Mouse (Mus musculus) testis, adult 2 months (tissue): ENCODE measurements around the gene Adtrp. TPM values are rescaled to one million over a fixed set of nuclear protein-coding genes. Genes with fewer than 3 reads are reported as not detected.

Experiments used
- H3K27ac ChIP-seq: fragments of 200-500 bp; 2 replicates; pipeline ENCODE4 v1.5.1; 2012; ENCODE audit warnings: low read depth, low read length; ENCODE audit not compliant: control insufficient read depth, insufficient read depth
- H3K27me3 ChIP-seq: fragments of 200-500 bp; 2 replicates; pipeline ENCODE4 v1.6.1; 2012; ENCODE audit warnings: mild to moderate bottlenecking, low read length, moderate library complexity; ENCODE audit not compliant: control insufficient read depth, insufficient read depth
- H3K36me3 ChIP-seq: fragments of 200-500 bp; 2 replicates; pipeline ENCODE4 v1.6.1; 2012; ENCODE audit warnings: mild to moderate bottlenecking, low read length; ENCODE audit not compliant: control insufficient read depth, insufficient read depth
- H3K4me1 ChIP-seq: fragments of 200-500 bp; 2 replicates; pipeline ENCODE4 v1.6.1; 2012; ENCODE audit warnings: low read length; ENCODE audit not compliant: control insufficient read depth, insufficient read depth
- H3K4me3 ChIP-seq: fragments of 200-500 bp; 2 replicates; pipeline ENCODE4 v1.5.1; 2012; ENCODE audit warnings: low read depth, mild to moderate bottlenecking, low read length, moderate library complexity, mixed read lengths; ENCODE audit not compliant: control insufficient read depth
- CTCF ChIP-seq: fragments of 200-500 bp; IDR thresholded peaks from 2 replicates; pipeline ENCODE4 v1.5.1; 2012; ENCODE audit warnings: low read depth, mild to moderate bottlenecking, inconsistent platforms, low read length, moderate library complexity; ENCODE audit not compliant: control insufficient read depth, insufficient read depth, insufficient replicate concordance
- POLR2A ChIP-seq: fragments of 200-500 bp; IDR thresholded peaks from 2 replicates; pipeline ENCODE4 v1.6.1; 2012; ENCODE audit warnings: low read depth, mild to moderate bottlenecking, inconsistent platforms, low read length, moderate library complexity; ENCODE audit not compliant: control insufficient read depth
- polyA plus RNA-seq: library from polyadenylated mRNA; depleted of rRNA; stranded (reverse); fragments of >200 nt; gene quantifications from 2 replicates; pipeline ENCODE4 v1.2.3, GENCODE M21; 2012

Gene Adtrp
- polyA plus RNA-seq, 1 experiment: 57.1 TPM

GRCm38 (mm10) chr13:41817583-41817982 is 29.9 kb downstream of the Adtrp start:
- TF ChIP-seq POLR2A: no peak
- Histone ChIP-seq H3K36me3 (no peaks in the 10 kb centered on the region), H3K27me3 (no peaks in the 10 kb centered on the region), H3K4me1 (no peaks in the 10 kb centered on the region), H3K27ac (no peak overlapping the region), H3K4me3 (no peak overlapping the region)

DNA sequence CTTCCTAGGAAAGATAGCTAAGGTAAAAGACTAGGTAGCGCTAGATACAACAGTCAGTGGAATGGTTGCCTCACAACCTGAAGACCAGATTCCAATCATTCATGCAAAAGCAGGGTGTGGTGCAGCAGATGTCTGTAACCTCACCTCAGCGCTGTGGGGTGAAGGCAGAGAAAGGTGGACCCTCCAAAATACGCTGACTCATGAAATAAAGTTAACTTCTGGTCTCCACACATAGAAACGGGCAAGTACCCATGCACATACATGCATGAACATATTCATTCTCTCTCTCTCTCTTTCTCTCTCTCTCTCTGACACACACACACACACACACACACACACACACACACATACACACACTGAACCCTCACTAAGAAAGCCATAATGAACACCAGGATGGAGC is 30.8 kb downstream of the Adtrp start:
- Histone ChIP-seq H3K4me3 (no peak overlapping the region), H3K4me1 (no peaks in the 10 kb centered on the region), H3K36me3 (no peaks in the 10 kb centered on the region), H3K27me3 (no peaks in the 10 kb centered on the region), H3K27ac (no peak overlapping the region)
- no peak for TF ChIP-seq CTCF
- TF ChIP-seq POLR2A: no peak

DNA sequence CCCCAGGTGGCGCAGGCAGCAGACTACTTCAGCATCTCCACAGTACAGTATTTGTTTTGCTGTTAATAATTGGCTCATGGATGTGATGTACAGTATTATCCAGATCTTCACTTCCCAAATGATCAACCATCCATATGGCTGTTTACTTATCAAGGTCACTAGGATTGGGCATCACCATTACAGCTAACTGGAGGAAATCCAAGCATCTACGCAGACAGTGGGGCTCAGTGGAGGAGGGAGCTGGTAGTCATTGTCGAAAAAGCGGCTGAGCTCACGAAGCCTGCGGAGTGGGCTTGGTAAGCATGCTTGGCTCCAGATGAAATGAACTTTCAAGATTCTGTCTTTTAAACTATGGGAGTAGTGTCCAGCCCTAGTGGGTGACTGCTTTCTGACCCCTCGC is 36.7 kb downstream of the Adtrp start:
- Histone ChIP-seq H3K4me3 (no peak overlapping the region), H3K4me1 (no peaks in the 10 kb centered on the region), H3K27me3 (no peaks in the 10 kb centered on the region), H3K36me3 (no peaks in the 10 kb centered on the region), H3K27ac (no peak overlapping the region)
- TF ChIP-seq POLR2A: no peak
- no peak for TF ChIP-seq CTCF

DNA sequence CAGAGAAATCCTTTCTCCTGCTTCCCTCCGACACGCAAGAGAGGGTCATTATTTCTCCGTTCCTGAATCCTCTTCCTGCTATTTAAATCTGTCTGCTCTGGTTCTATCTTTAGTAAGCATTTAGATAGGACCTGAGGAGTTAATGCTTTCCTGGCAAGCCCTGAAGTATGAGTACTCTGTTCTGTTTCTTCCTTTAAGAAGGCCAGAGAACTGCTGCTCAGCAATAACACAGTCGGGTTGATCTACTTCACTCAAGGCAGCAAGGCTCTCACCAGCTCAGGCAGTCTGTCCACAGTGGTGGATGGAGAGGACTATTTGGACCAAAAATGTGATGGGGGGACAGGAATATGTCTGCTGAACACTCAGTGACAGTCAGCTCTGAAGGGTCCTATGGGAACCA is 39.7 kb downstream of the Adtrp start:
- Histone ChIP-seq H3K4me1 (no peaks in the 10 kb centered on the region), H3K36me3 (no peaks in the 10 kb centered on the region), H3K27ac (no peak overlapping the region), H3K4me3 (no peak overlapping the region), H3K27me3 (no peaks in the 10 kb centered on the region)
- no peak for TF ChIP-seq POLR2A
- TF ChIP-seq CTCF: no peak

DNA sequence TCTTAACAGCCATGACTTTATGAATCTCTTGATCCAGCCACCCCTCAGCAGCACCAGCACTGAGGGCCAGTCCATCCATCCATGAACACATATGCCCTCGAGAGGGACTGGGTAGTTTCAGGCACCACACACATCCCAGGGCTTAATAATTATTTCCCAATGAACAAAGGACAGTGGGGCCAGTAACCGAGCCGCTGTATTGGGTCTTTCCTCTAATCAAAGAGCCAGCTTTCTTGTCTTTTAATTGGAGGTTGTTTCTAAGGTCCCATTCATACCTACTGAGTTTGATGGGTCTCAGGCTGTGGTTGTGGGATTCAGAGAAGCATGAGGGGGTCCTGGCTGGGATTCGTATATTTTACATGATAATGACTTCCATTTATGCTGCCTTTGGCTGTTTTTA is 40.2 kb downstream of the Adtrp start:
- Histone ChIP-seq H3K36me3 (no peaks in the 10 kb centered on the region), H3K4me3 (no peak overlapping the region), H3K27ac (no peak overlapping the region), H3K27me3 (no peaks in the 10 kb centered on the region), H3K4me1 (no peaks in the 10 kb centered on the region)
- TF ChIP-seq POLR2A: no peak
- TF ChIP-seq CTCF: no peak

- peaks cover 3% of the 10 kb centered on the region; the same call in 1 of the 2 replicates for H3K4me1 ChIP-seq
- H3K27ac ChIP-seq: no peak overlapping the region
- no peak for TF ChIP-seq POLR2A
- TF ChIP-seq CTCF: no peak
- H3K4me3 ChIP-seq: no peak overlapping the region
- H3K36me3 ChIP-seq: no peaks in the 10 kb centered on the region
- H3K27me3 ChIP-seq: no peaks in the 10 kb centered on the region
Observed at GRCm38 (mm10) chr13:41805138-41805820, 42.2 kb downstream of the Adtrp start.

GRCm38 (mm10) chr13:41803656-41804265 is 43.7 kb downstream of the Adtrp start:
- no peak for TF ChIP-seq CTCF
- TF ChIP-seq POLR2A: no peak
- Histone ChIP-seq H3K36me3 (no peaks in the 10 kb centered on the region), H3K4me1 (peaks cover 3% of the 10 kb centered on the region; the same call in 1 of the 2 replicates), H3K27ac (no peak overlapping the region), H3K27me3 (no peaks in the 10 kb centered on the region), H3K4me3 (no peak overlapping the region)

DNA sequence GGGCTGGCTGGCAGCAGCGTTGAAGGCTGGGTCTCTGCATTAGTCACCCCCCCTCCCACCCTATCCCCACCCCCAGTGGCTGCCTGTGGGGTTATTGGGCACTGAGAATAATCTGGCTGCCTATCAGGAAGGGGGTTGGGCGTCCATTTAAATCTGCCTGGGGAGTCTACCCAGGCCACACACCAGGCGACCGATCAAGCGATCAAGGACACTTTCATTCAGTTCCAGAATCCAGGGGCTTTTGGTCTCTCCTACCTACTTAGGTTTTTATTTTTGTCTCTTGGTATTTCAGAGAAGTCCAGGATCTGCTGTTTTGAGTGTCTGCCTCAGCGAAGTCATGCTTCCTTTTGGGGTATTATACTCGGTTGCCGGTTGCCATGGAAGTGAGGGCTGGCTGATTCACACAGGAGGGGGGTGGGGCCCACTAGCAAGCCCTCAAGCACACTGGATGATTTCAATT is 46.3 kb downstream of the Adtrp start:
- no peak for TF ChIP-seq POLR2A
- no peak for TF ChIP-seq CTCF
- Histone ChIP-seq H3K4me1 (peaks cover 3% of the 10 kb centered on the region; the same call in 1 of the 2 replicates), H3K4me3 (peak overlapping the region; percentile 57), H3K27ac (no peak overlapping the region), H3K27me3 (no peaks in the 10 kb centered on the region), H3K36me3 (no peaks in the 10 kb centered on the region)
